ENCODE assay signal across 13 mouse cellular contexts in genomic region chr9:55067965-55068265, GRCm38 (mm10). TPM values are rescaled to one million over a fixed set of nuclear protein-coding genes. Genes with fewer than 3 reads are reported as not detected.
DNase-seq lines count a peak whose midpoint lies in the region; ATAC-seq lines count a peak whose summit lies in the region.
"Had no signal": no experiment of that assay in that cellular context is flagged by ENCODE, and none has a peak within 500 bp of the region (broad histone marks: within the 10 kb centered on the region; RNA-seq: fewer than 3 reads in every experiment).

No protein-coding gene starts in this region.

- H3K4me2 ChIP-seq in heart, embryonic 14.5 days (ENCODE audit: low read length) = peak overlapping the region; percentile 18; the same call in 1 of the 2 replicates
- no peak overlapping the region for H3K4me2 ChIP-seq in forebrain, embryonic 12.5 days
- no peak overlapping the region for H3K4me2 ChIP-seq in hindbrain, embryonic 15.5 days
- H3K4me2 ChIP-seq in midbrain, embryonic 15.5 days = no peak overlapping the region
- no peak overlapping the region for H3K4me2 ChIP-seq in kidney, embryonic 16.5 days (replicated peaks; ENCODE audit: low read depth, low read length)
- H3K4me2 ChIP-seq: liver, embryonic 15.5 days had no signal

- no peaks in the 10 kb centered on the region for H3K9me3 ChIP-seq in heart, embryonic 14.5 days (ENCODE audit: control insufficient read depth, low read length)
- no peaks in the 10 kb centered on the region for H3K9me3 ChIP-seq in forebrain, embryonic 12.5 days
- no peaks in the 10 kb centered on the region for H3K9me3 ChIP-seq in hindbrain, embryonic 15.5 days
- H3K9me3 ChIP-seq in midbrain, embryonic 15.5 days = no peaks in the 10 kb centered on the region
- H3K9me3 ChIP-seq in kidney, embryonic 16.5 days (ENCODE audit: low read length) = no peaks in the 10 kb centered on the region
- H3K9me3 ChIP-seq: liver, embryonic 15.5 days had no signal

- peaks cover 4 to 10% of the 10 kb centered on the region in 2 experiments for H3K4me1 ChIP-seq in heart, embryonic 14.5 days (ENCODE audit: control insufficient read depth in 2 of 2, insufficient read depth in 2 of 2, low read length in 2 of 2)
- H3K4me1 ChIP-seq in forebrain, embryonic 12.5 days = peaks cover 29% of the 10 kb centered on the region
- H3K4me1 ChIP-seq in hindbrain, embryonic 15.5 days (replicated peaks) = peaks cover 14% of the 10 kb centered on the region
- peaks cover 18% of the 10 kb centered on the region for H3K4me1 ChIP-seq in midbrain, embryonic 15.5 days
- H3K4me1 ChIP-seq in kidney, embryonic 16.5 days (ENCODE audit: insufficient read depth, low read length) = no peaks in the 10 kb centered on the region
- H3K4me1 ChIP-seq: liver, embryonic 15.5 days had no signal

- 13% methylated on average over 5 of the region's 5 CpGs for WGBS in heart, embryonic 14.5 days
- WGBS in forebrain, embryonic 12.5 days = 35% methylated on average over 5 of the region's 5 CpGs
- WGBS in hindbrain, embryonic 15.5 days = 31% methylated on average over 5 of the region's 5 CpGs
- 21% methylated on average over 5 of the region's 5 CpGs for WGBS in midbrain, embryonic 15.5 days
- 28% methylated on average over 5 of the region's 5 CpGs for WGBS in kidney, embryonic 16.5 days

- H3K9ac ChIP-seq in heart, embryonic 14.5 days (ENCODE audit: low read length) = peak overlapping the region; percentile 17; the same call in 1 of the 2 replicates
- H3K9ac ChIP-seq in forebrain, embryonic 12.5 days = no peak overlapping the region; the same call in 1 of the 2 replicates
- H3K9ac ChIP-seq in hindbrain, embryonic 15.5 days = no peak overlapping the region
- no peak overlapping the region for H3K9ac ChIP-seq in midbrain, embryonic 15.5 days
- no peak overlapping the region for H3K9ac ChIP-seq in kidney, embryonic 16.5 days (replicated peaks; ENCODE audit: low read length)
- H3K9ac ChIP-seq: liver, embryonic 15.5 days had no signal

- no peak for DNase-seq in heart, adult 8-10 months (ENCODE audit: low spot score)
- DNase-seq in cerebellum, adult 9-11 months = no peak
- DNase-seq: kidney, postnatal 10 days; right cerebral cortex, postnatal 14 days; thymus, adult 2 months had no signal

- H3K36me3 ChIP-seq in heart, embryonic 14.5 days (ENCODE audit: control insufficient read depth, insufficient read depth, low read length) = no peaks in the 10 kb centered on the region
- no peaks in the 10 kb centered on the region for H3K36me3 ChIP-seq in forebrain, embryonic 12.5 days (replicated peaks)
- no peaks in the 10 kb centered on the region for H3K36me3 ChIP-seq in hindbrain, embryonic 15.5 days
- H3K36me3 ChIP-seq in midbrain, embryonic 15.5 days (replicated peaks) = no peaks in the 10 kb centered on the region
- H3K36me3 ChIP-seq in kidney, embryonic 16.5 days (ENCODE audit: insufficient read depth, low read length) = no peaks in the 10 kb centered on the region
- H3K36me3 ChIP-seq: liver, embryonic 15.5 days had no signal

- no peak overlapping the region for H3K27ac ChIP-seq in heart, embryonic 14.5 days (replicated peaks in 1 of 2; ENCODE audit: control insufficient read depth in 1 of 2, insufficient read depth in 1 of 2, low read depth in 2 of 2, low read length in 2 of 2)
- 0 out of 2 replicates have a peak overlapping the region, but pooled peaks have one; percentile 53 for H3K27ac ChIP-seq in forebrain, embryonic 12.5 days
- peak overlapping the region; percentile 36; the same call in 1 of the 2 replicates for H3K27ac ChIP-seq in hindbrain, embryonic 15.5 days (replicated peaks)
- no peak overlapping the region for H3K27ac ChIP-seq in midbrain, embryonic 15.5 days
- H3K27ac ChIP-seq in kidney, embryonic 16.5 days (ENCODE audit: low read length) = no peak overlapping the region
- H3K27ac ChIP-seq: liver, embryonic 15.5 days had no signal

- H3K4me3 ChIP-seq in heart, embryonic 14.5 days (ENCODE audit: control insufficient read depth in 1 of 2, insufficient read depth in 1 of 2, low read depth in 1 of 2, low read length in 2 of 2) = no peak overlapping the region
- no peak overlapping the region for H3K4me3 ChIP-seq in forebrain, embryonic 12.5 days (replicated peaks)
- no peak overlapping the region for H3K4me3 ChIP-seq in hindbrain, embryonic 15.5 days
- H3K4me3 ChIP-seq in midbrain, embryonic 15.5 days = no peak overlapping the region
- H3K4me3 ChIP-seq in kidney, embryonic 16.5 days (ENCODE audit: low read length) = no peak overlapping the region
- H3K4me3 ChIP-seq: liver, embryonic 15.5 days had no signal

- H3K27me3 ChIP-seq in heart, embryonic 14.5 days (ENCODE audit: control insufficient read depth, insufficient read depth, low read length) = no peaks in the 10 kb centered on the region
- peaks cover 4% of the 10 kb centered on the region; the same call in 1 of the 2 replicates for H3K27me3 ChIP-seq in forebrain, embryonic 12.5 days
- H3K27me3 ChIP-seq in hindbrain, embryonic 15.5 days = no peaks in the 10 kb centered on the region
- H3K27me3 ChIP-seq in midbrain, embryonic 15.5 days (replicated peaks) = no peaks in the 10 kb centered on the region
- H3K27me3 ChIP-seq in kidney, embryonic 16.5 days (ENCODE audit: insufficient read depth, low read length) = no peaks in the 10 kb centered on the region
- H3K27me3 ChIP-seq: liver, embryonic 15.5 days had no signal

- ATAC-seq in heart, embryonic 14.5 days (ENCODE audit: insufficient number of reproducible peaks, insufficient read depth, low FRiP score, low read depth) = no peak
- ATAC-seq in forebrain, embryonic 12.5 days (ENCODE audit: low FRiP score) = no peak
- no peak for ATAC-seq in hindbrain, embryonic 15.5 days (ENCODE audit: low FRiP score, low read depth)
- 0 out of 2 replicates have a peak, but pooled peaks have one; percentile 33 for ATAC-seq in midbrain, embryonic 15.5 days (replicated peaks)
- ATAC-seq in cerebellum, adult (ENCODE audit: insufficient number of reproducible peaks, low FRiP score, low TSS enrichment) = no peak
- ATAC-seq in kidney, embryonic 16.5 days (ENCODE audit: low FRiP score, low TSS enrichment) = no peak

RNA-seq across cellular contexts. Expression of gene Chrnb4, which starts 19.3 kb away (rescaled TPM):
- 0.32 and 0.68 TPM in 2 replicates for polyA plus RNA-seq in heart, embryonic 14.5 days (2014; fragmentation: Nextera tagmentation; extraction: Ambion mirVana)
- under 1 TPM in 1 of 4 experiments, not detected in 3; 0.06 TPM for total RNA-seq in heart, adult 8-10 months (2022)
- 1.2 TPM in 2 replicates for polyA plus RNA-seq in forebrain, embryonic 12.5 days (2016; fragmentation: Nextera tagmentation; extraction: Ambion mirVana)
- 1.2 and 1.4 TPM in 2 replicates for polyA plus RNA-seq in hindbrain, embryonic 15.5 days (2015; fragmentation: Nextera tagmentation; extraction: Ambion mirVana)
- 1.4 and 2.1 TPM in 2 replicates for polyA plus RNA-seq in midbrain, embryonic 15.5 days (2015; fragmentation: Nextera tagmentation; extraction: Ambion mirVana)
- polyA plus RNA-seq in kidney, embryonic 16.5 days (2015; fragmentation: Nextera tagmentation; extraction: Ambion mirVana) = 2.9 and 3.8 TPM in 2 replicates
- polyA plus RNA-seq: liver, embryonic 15.5 days had no signal

RNA-seq across cellular contexts. Expression of gene Chrna3, which starts 41.6 kb away (rescaled TPM):
- polyA plus RNA-seq in heart, embryonic 14.5 days (2014; fragmentation: Nextera tagmentation; extraction: Ambion mirVana) = 0.05 and 0.66 TPM in 2 replicates
- not detected for total RNA-seq in heart, adult 8-10 months (2022)
- 6.7 and 7.7 TPM in 2 replicates for polyA plus RNA-seq in forebrain, embryonic 12.5 days (2016; fragmentation: Nextera tagmentation; extraction: Ambion mirVana)
- 15.5 and 18.5 TPM in 2 replicates for polyA plus RNA-seq in hindbrain, embryonic 15.5 days (2015; fragmentation: Nextera tagmentation; extraction: Ambion mirVana)
- polyA plus RNA-seq in midbrain, embryonic 15.5 days (2015; fragmentation: Nextera tagmentation; extraction: Ambion mirVana) = 15.1 and 16.2 TPM in 2 replicates
- 0.57 and 1.0 TPM in 2 replicates for polyA plus RNA-seq in kidney, embryonic 16.5 days (2015; fragmentation: Nextera tagmentation; extraction: Ambion mirVana)
- polyA plus RNA-seq: C2C12; liver, embryonic 15.5 days had no signal

Comparison
In these comparisons a context has a peak if more than half of its experiments do, and no peak if none do; other contexts are left out.
1. H3K27ac ChIP-seq: peak in forebrain, embryonic 12.5 days (single experiment) and hindbrain, embryonic 15.5 days (single experiment); none in heart, embryonic 14.5 days (0 of 2), midbrain, embryonic 15.5 days (single experiment) and kidney, embryonic 16.5 days (single experiment).